Mouse (Mus musculus): ENCODE data around the gene B3gat2.

B3gat2 gene

DNA sequence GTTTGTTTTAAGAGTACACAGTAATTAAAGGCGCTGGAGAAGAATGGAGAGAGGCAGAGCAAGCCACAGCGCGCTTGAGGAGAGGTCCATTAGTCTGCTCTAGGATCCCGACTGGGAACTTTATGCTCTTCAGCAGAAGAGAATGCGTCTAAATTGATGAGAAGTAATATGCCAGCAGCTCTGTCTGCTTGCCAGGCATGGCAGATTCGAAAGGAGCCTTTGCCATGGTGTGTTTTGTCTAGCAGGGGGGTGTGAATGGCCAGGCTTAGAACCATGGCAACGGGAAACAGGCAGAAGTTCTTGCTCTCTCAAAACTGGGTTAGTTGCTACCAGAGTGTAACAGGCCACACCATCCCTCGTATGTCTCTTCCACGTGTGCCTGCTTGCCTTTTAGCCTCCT lies 73.3 kb downstream of the B3gat2 start:
- DNase-seq (ENCODE audit: low read depth) = no peak

DNA sequence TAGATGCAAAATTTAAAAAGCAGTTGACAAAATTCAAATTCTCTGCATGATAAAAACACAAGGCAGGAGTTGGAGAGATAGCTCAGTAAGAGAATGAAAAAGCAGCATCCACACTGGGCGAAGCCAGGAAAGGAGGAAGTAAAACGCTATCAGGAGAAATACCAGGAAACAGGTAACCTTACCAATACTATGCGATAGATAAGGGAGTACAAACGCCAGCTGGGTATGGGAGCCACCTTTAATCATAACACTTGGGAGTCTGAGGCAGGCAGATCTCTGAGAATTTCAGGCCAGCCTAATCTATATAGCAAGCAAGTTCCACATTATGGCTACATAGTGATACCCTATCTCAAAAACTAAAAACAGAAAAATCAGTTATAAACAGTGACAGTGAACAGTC lies 75.1 kb downstream of the B3gat2 start:
- DNase-seq (ENCODE audit: low read depth) = no peak

DNA sequence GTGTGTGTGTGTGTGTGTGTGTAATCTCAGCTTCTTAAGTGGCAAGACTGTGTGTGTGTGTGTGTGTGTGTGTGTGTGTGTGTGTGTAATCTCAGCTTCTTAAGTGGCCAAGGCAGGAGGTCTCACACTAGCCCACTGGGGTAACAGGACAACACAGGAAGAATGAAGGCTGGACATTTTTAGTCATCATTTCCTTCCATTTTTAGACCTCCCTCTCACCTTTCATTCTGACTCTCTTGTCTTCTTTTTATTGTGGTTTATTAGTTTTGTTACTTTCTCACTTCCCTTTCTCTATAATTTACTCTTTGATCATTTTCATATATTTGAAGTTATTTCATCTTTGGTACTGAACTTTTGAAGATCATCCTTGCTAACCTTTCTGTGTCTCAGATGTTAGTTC lies 79.4 kb downstream of the B3gat2 start:
- DNase-seq (ENCODE audit: low read depth) = no peak

DNA sequence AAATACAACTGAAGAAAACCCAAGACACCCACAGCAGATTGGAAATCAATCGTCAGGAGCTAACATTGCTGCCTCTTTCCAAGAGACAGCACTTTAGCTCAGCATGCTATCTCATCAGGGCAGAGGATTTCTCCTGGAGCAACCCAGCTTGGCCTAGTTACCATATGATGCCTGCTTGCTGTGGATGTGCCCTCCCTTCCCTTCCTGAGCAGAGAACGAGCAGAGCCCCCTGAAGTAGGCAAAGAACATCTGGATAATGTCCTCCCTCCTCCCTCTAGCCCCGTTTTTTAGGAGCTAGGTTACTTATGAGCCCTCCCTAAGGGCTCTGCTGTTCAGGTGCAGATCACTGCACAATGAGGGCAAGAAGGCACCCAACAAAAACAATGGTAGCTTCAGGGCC lies 81.1 kb downstream of the B3gat2 start:
- no peak for DNase-seq (ENCODE audit: low read depth)

DNA sequence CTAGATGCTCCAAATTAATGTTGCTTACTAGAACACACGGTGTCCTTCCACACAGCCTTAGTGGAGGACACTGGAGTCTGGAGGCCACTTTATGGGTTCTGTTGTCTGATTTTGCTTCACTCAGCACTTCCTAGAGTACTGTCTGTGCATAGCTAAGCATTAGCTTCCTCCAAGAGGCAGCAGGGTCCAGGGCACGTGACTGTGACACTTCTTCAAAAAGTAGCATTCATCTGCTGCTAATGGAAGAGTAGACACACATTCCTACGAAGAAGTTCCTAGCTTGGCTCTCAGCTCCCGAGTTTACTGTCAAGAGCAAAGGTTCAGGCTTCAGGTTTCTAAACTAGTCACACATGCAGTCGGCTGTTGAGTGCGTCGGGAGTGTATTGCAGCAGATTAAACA lies 82.2 kb downstream of the B3gat2 start:
- no peak for DNase-seq (ENCODE audit: low read depth)

DNA sequence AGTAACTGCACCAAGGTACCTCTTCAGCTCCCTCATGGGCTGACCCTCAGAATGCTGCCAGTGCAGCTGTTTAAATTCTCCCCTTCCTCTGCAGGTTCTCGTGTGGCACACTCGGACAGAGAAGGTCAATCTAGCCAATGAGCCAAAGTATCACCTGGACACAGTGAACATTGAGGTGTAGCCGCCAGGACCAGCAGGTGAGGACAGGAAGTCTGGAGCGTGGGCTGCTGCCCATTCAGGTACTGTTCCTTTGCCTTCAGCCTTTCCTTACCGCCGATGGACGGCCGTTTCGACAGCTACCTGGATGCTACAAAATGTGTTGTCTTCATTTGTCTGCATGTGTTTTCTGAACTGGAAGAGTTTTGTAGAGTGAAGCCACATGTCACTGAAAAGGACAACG lies 83.5 kb downstream of the B3gat2 start:
- DNase-seq (ENCODE audit: low read depth) = no peak

DNA sequence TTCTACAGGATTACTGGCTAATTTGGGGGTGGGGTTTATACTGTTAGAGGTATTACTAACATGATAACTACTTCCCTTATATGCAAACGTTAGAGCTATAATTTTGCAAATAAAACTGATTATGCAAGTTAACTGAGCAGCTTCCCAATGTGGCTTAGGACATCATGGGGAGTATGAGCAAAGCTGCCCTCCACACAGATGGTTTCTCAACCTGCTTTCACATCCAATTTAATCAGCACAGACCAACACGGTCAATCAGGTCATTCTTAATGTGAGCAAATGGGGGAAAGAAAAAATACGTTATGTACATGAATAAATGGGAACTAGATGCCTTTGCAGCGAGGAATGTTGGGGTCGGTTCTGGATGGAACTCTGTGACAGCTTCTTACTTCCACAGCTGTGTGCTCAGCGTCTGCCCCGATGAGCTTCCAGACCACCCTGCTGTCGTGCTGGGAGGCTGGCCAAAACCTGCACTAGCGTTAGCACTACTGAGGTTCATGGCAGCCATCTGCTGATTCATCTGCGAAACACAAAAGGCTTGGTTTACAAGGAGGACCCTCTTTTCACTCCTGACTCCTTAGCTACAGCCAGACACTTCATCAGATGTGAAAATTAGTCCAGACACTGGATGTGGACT lies 84.6 kb downstream of the B3gat2 start:
- no peak for DNase-seq (ENCODE audit: low read depth)

DNA sequence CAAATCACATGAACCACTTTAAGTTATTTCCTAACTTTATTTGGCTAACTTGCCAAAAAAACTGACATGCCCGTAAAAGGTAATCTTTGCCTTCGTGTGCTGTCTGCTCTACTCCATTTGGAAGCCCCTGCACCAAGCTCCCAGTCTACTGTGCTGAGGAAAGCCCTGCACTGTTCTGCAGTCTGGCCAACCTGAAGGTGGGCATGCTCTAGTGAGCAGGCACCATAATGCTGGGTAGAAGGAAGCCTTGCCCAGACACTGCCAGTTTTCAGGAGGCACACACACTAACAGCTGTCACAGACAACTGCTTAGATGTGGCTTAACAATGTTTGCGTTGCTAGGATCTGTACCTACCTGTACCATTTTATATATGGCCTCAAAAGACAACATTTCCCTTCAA lies 94.1 kb downstream of the B3gat2 start:
- DNase-seq (ENCODE audit: low read depth) = no peak

DNA sequence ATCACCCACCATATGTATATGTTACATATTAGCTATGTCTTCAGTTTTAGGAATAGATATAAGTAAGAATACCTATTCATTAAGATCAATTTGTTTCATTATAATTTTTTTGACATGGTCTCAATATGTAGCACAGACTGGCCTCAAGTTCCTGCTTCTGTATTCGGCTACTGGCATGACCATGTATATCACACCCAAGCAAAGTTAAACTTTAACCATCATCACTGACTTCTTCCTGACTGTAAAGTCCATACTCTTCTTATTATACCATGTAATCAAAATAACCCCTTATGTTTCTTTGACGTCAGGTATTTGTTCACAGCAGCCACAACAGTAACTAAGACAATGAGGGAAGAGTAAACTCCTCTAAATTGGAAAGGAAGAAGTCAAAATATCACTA lies 99.4 kb downstream of the B3gat2 start:
- no peak for DNase-seq (ENCODE audit: low read depth)

DNA sequence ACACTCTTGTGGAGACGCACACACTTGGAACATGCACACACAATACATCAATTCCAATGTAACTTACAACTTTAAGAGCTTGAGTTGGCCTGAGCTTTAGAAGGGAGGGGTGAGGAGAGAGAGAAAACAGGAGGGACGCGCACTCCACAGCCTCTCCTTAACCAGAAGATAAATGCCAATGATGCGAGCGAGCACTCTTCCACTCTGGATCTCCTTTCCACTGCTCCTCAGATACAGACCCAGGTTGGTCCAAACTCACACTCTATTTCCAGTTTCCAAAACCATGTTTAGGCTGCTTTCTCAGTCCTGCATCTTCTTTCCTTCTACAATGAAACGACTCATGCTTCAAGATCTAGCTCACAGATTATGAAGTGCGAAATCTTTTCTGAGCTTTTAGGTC lies 104.0 kb downstream of the B3gat2 start:
- DNase-seq (ENCODE audit: low read depth) = no peak

DNA sequence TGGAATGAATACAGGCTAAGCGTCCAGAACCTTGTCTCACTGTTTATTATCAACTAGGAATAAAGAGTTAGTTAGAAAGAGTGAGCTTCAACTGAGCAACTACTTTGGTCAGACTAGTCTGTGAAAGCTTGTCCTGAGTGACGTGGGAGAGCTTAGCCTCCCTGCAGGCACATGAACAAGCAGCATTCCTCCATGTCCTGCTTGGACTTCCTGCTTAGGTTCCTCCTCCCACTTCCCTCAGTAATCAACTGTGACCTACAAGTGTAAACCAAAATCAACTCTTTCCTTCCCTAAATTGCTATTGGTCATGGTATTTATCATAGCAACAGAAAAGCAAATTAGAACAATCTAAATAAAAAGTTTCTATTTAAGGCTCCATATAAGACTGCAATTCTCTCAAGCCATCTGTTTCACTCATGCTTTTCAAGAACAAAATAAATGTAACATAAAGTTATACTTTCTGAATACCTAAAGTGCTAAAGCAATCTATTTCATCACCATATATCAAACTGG lies 105.9 kb downstream of the B3gat2 start:
- DNase-seq (ENCODE audit: low read depth) = no peak

DNA sequence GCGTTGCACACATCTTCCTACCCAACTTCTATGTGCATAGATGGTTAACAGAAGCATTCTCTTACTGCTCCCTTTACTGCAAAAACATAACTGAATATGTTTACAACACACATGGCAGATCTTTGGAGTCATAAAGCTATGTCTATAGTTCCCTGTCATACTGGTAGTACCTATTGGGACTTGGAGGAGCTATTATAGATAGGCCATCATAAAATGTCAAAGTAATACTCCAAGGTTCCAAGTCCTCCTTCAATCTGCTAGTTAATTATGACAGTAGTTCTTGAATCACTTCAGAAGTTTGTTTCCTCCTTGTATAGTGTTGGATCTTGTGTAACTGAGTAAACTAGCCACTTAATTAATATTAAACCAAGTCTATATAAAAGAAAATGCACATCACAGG lies 110.6 kb downstream of the B3gat2 start:
- no peak for DNase-seq (ENCODE audit: low read depth)

DNA sequence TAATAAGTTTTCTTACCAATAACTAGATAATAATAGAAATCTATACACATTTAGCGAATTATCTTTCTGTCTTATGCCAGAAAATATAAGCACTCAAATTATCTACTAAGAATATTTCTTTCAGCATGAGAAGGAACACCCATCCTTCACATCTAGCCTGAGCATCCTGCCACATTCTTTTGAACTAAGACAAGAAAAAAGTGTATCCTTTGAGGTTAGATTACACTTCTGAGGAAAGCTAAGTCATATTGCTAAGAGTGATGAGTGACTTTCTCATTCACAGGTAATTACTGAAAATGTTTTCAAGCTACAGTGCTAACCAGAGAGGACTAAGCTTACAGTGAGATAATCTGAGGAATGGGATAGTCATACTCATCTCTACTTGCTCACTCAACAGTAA lies 121.1 kb downstream of the B3gat2 start:
- no peak for DNase-seq (ENCODE audit: low read depth)

DNA sequence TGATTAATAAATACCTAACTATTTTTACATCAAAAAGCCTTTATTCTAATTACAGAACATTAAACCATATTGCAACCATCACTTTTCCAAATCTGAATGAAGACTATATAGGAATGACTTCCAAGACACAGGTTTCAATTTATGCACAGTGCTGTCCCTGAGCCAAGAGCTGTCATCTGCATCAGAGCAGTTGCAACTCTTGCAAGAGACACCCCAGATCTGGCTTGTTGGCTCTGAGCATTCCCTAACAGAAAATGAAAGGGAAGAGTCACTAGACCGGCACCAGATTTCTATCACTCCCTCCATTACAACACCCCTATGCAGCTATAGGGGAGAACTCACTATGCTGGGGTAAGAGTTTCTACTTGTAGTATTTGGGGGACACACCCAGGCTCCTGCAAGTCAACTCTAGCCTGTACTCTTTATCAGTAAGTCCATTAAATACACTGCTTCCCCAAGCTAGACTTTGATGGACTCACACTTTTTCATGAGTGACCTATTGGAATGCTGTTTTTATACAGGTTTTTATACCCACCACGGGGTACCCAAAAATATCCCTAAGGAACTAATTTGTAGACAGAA lies 122.6 kb downstream of the B3gat2 start:
- DNase-seq (ENCODE audit: low read depth) = no peak

DNA sequence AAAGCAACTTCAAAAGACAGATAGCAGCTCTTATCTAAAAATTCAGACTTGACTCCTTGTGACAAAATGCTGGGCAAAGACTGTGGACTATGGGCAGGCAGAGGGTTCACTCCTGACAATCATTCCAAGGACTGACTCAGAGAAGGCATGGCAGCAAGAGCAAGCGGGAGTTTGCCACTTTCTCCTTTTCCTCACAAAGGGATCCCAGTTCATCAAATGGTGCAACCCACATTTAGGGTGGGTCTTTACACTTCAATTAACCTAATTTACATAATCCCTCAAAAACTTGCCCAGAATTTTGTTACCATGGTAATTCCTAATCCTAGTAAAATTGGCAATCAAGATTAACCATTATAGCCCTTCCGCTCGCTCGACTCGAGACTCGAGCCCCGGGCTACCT lies 123.4 kb downstream of the B3gat2 start:
- DNase-seq (ENCODE audit: low read depth) = no peak

DNA sequence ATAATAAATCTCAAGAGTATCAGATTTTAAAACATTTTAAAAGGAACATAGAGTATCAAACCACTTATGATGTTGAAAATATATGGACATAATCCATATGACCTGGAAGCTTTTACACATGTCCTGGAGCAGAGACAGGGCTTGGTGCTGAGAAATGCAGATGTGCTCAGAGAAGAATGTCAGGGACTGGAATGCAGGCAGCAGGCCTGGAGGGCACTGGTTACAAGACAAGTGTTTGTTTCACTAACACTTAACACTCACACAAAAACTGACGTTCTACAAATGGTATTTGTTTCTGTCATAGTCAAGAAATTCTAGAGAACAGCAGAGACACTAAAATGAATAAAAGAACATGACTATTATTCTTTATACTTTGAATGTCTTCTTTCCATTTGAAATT lies 130.5 kb downstream of the B3gat2 start:
- no peak for DNase-seq (ENCODE audit: low read depth)

All from c-Kit-positive CD71-negative TER-119-negative erythroid progenitor cells, embryonic 14.5 days (primary cell).